Mouse (Mus musculus) neural tube, embryonic 12.5 days (tissue): Measurements from ENCODE around the gene Hc. TPM values are rescaled to one million over a fixed set of nuclear protein-coding genes. Genes with fewer than 3 reads are reported as not detected.

Experiments used
- ATAC-seq: fragments of 200-750 bp; cut with Nextera tagmentation; 2 replicates; pipeline ENCODE4 v1.8.0; 2017; ENCODE audit warnings: low read depth, mild to moderate bottlenecking, moderate TSS enrichment, moderate library complexity; ENCODE audit not compliant: low FRiP score
- H3K27ac ChIP-seq: fragments of 300-500 bp; sonication (generic); 2 replicates; pipeline ENCODE4 v1.5.1; 2016
- H3K27me3 ChIP-seq: fragments of 300-500 bp; sonication (generic); replicated peaks from 2 replicates; pipeline ENCODE4 v1.6.1; 2016; ENCODE audit warnings: mild to moderate bottlenecking
- H3K36me3 ChIP-seq: fragments of 300-500 bp; sonication (generic); 2 replicates; pipeline ENCODE4 v1.6.1; 2016; ENCODE audit warnings: mild to moderate bottlenecking
- H3K4me1 ChIP-seq: fragments of 300-500 bp; sonication (generic); 2 replicates; pipeline ENCODE4 v1.6.1; 2016
- H3K4me2 ChIP-seq: fragments of 300-500 bp; sonication (generic); replicated peaks from 2 replicates; pipeline ENCODE4 v1.6.1; 2016; ENCODE audit warnings: mild to moderate bottlenecking
- H3K4me3 ChIP-seq: fragments of 300-500 bp; sonication (generic); 2 replicates; pipeline ENCODE4 v1.5.1; 2016
- H3K9ac ChIP-seq: fragments of 300-500 bp; sonication (generic); 2 replicates; pipeline ENCODE4 v1.6.1; 2016; ENCODE audit warnings: mild to moderate bottlenecking
- H3K9me3 ChIP-seq: fragments of 300-500 bp; sonication (generic); 2 replicates; pipeline ENCODE4 v1.6.1; 2016; ENCODE audit warnings: mild to moderate bottlenecking
- WGBS: fragments of 180-500 bp; shearing (Covaris S2); methylation state at CpG from one replicate; pipeline ENCODE4 v1.1.7; 2016; 5-methylcytosine and 5-hydroxymethylcytosine counted together
- polyA plus RNA-seq: library from polyadenylated mRNA; unstranded; fragments of >200 nt; fragmentation: Nextera tagmentation; extraction: Ambion mirVana; gene quantifications from 2 replicates; pipeline ENCODE4 v1.2.1, GENCODE M21; 2016

Hc gene
- 0.14 and 0.44 TPM in 2 replicates for polyA plus RNA-seq

DNA sequence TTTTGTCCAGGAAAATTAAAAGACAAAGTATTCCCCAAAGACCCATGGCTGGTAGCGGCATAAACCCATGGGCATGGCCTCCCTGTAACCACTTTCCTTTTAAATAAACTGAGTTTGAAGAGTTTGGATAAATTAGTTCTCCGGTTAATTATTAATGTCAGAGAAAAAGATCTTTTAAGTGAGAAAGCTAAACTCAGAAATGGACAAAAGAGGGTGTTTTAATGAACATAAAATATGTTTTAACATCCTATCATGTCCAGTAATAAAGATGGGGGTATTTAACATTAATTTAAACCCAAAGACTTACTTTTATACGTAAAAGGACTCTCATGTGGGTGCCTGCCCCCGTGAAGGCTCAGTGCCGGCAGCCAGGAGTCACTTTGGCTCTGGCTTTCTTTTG, at the start of gene Hc:
Hc (minus strand) TSS at position 101 of the 400 bp plus-strand sequence.
- H3K27me3 ChIP-seq, result no peaks in the 10 kb centered on the region
- no peak for ATAC-seq
- H3K9ac ChIP-seq, result no peak within 1 kb of the TSS
- H3K4me2 ChIP-seq, result no peak within 1 kb of the TSS
- no peaks in the 10 kb centered on the region for H3K9me3 ChIP-seq
- H3K27ac ChIP-seq, result no peak within 1 kb of the TSS
- H3K4me3 ChIP-seq, result no peak within 1 kb of the TSS
- no peaks in the 10 kb centered on the region for H3K36me3 ChIP-seq
- WGBS, result 84% methylated on average over 5 of the region's 5 CpGs
- H3K4me1 ChIP-seq, result no peaks in the 10 kb centered on the region

DNA sequence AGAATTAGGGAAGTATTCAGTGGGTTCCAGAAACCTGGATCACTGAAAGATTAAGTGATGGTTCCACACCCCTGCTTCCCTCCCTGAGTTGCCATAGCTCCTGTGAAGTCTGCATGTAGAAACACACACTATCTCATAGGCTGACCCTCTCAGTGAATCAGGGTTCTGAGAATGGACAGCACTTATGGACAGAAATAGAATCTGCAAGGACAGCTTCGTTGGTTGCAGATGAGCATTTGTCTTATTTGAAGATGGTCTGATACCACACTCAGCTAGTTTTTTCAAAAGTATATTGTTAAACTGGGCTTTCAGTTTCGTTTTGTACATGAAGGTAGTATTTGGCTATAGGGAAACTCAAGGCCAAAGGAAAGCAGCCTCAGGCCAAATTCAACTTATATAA, 49.3 kb upstream of the Hc start:
- H3K9ac ChIP-seq, result no peak overlapping the region
- peak overlapping the region; percentile 22; the same call in 1 of the 2 replicates for H3K4me2 ChIP-seq
- WGBS, result 77% methylated on average over 2 of the region's 2 CpGs
- no peak for ATAC-seq
- peaks cover 4% of the 10 kb centered on the region; the same call in 1 of the 2 replicates for H3K36me3 ChIP-seq
- no peak overlapping the region for H3K4me3 ChIP-seq
- H3K9me3 ChIP-seq, result no peaks in the 10 kb centered on the region
- no peak overlapping the region for H3K27ac ChIP-seq
- peaks cover 3% of the 10 kb centered on the region; the same call in 1 of the 2 replicates for H3K4me1 ChIP-seq
- H3K27me3 ChIP-seq, result no peaks in the 10 kb centered on the region

DNA sequence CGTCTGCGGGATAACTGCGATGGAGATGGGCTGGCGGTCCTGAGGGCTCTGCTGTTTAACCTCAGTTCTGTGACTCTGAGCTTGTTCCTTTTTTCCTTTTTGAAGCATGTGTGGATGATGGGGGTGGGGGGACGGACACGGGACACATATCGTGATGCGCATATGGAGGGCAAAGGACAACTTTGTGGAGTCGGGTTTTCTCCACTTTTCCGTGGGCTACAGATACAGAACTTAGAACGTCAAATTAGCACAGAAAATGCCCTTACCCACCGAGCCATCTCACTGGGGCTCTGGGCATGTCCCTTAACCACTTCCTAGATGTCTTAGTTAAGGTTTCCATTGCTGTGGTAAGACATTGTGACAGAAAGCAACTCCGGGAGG, 48.7 kb upstream of the Hc start:
- Histone ChIP-seq H3K4me3 (peak overlapping the region; percentile 80), H3K9me3 (no peaks in the 10 kb centered on the region), H3K4me1 (peaks cover 3% of the 10 kb centered on the region; the same call in 1 of the 2 replicates), H3K27ac (peak overlapping the region; percentile 68), H3K27me3 (no peaks in the 10 kb centered on the region), H3K9ac (peak overlapping the region; percentile 78), H3K4me2 (peak overlapping the region; percentile 77), H3K36me3 (peaks cover 4% of the 10 kb centered on the region; the same call in 1 of the 2 replicates)
- 1% methylated on average over 13 of the region's 13 CpGs for WGBS
- no peak for ATAC-seq

DNA sequence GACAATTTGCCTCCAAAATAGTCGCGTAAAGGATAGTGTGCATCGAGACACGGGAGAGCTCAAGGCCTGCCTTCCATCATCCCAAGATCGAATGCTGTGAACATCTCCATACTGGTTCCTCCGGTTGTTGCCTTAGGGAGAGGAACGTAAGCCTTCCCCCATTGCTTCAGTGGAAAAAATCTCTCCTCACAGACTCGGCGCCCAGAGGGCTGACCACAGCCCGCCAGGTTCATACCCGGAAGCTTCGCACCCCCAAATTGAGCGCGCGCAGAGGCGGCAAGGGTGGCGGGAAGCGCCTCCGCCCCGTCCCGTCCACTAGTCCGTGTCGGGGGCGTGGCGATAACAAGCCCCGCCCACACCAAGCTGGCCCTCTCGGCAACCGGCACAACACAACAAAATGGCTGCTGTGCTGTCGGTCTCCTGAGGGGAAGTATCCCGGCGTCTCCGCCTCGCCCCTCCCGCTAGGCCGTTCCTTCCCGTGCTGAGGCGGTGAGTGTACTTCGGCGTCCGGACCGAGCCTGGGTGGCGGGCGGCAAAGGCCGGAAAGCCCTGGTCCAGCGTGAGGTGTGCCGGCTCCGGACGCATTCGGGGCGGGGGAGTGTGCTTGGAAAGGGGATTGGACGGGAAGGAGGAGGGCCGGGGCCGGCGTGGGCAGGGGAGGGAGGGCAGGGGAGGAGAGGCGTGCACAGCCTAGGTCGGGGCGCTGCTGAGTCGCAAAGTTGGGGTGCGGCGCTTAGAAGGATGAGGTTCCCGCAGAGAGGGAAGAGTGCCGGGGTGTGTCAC, 48.1 kb upstream of the Hc start, which contains the start of gene Cntrl:
Cntrl (plus strand) TSS at position 352 of the 783 bp plus-strand sequence.
- H3K27me3 ChIP-seq, result no peaks in the 10 kb centered on the region
- ATAC-seq, result peak; percentile 95
- no peaks in the 10 kb centered on the region for H3K9me3 ChIP-seq
- peak within 1 kb of the TSS; percentile 78 for H3K9ac ChIP-seq
- H3K36me3 ChIP-seq, result peaks cover 4% of the 10 kb centered on the region; the same call in 1 of the 2 replicates
- WGBS, result under 1% methylated on average over 60 of the region's 62 CpGs
- H3K4me2 ChIP-seq, result peak within 1 kb of the TSS; percentile 77
- H3K27ac ChIP-seq, result peak within 1 kb of the TSS; percentile 68
- H3K4me1 ChIP-seq, result peaks cover 3% of the 10 kb centered on the region; the same call in 1 of the 2 replicates
- H3K4me3 ChIP-seq, result peak within 1 kb of the TSS; percentile 80

DNA sequence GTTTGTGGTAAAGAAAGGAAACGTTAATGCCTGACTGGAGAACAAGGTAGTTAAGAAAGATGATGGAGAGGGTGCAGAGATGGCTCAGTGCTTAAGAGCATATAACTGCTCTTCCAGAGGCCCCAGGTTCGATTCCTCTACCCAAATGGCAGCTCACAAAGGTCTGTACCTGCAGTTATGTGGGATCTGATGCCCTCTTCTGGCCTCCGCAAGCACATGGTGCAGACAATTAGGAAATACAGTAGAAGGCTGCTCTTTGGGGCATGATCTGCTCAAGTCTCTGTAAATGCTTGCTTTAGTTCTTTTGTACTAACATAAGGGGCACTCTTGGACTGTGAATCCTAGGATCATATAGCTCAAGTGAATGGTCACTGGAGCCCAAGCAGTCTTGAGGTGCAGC, 47.5 kb upstream of the Hc start:
- peak; percentile 45 for ATAC-seq
- H3K36me3 ChIP-seq, result peaks cover 4% of the 10 kb centered on the region; the same call in 1 of the 2 replicates
- H3K9me3 ChIP-seq, result no peaks in the 10 kb centered on the region
- H3K27ac ChIP-seq, result no peak overlapping the region
- peaks cover 3% of the 10 kb centered on the region; the same call in 1 of the 2 replicates for H3K4me1 ChIP-seq
- peak overlapping the region; percentile 77 for H3K4me2 ChIP-seq
- peak overlapping the region; percentile 80 for H3K4me3 ChIP-seq
- H3K27me3 ChIP-seq, result no peaks in the 10 kb centered on the region
- peak overlapping the region; percentile 78 for H3K9ac ChIP-seq
- WGBS, result 48% methylated on average over 3 of the region's 3 CpGs

DNA sequence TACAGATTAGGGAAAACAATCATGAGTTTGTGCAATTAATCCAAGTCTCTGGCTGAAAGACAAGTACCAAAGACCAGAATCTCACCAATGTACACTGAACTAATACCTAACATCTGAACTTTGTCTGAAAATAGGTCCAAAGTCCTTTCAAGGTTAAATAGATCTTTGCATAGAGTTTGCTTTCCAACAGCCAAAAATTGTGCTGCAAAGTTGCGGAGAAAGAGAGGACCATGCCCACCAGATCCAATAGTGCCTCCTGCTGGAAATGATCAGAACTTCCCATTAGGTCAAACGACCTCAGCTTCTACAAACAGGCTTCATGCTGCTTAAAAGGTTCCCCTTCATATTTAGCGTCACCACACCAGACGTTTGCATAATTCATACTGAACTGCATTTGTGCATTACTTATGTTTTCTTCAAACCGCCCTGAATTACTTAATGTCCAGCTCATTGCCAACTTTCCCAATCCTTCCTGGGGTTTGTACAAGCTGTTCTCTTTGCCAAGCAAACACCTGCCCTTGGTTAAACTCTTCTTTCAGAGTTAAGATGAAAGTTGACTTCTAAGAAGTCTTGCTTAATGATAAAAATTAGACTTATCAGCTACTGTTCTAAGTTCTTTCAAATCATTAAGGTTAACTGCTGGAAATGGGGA, 46.9 kb upstream of the Hc start:
- Histone ChIP-seq H3K36me3 (no peaks in the 10 kb centered on the region), H3K4me1 (peaks cover 3% of the 10 kb centered on the region; the same call in 1 of the 2 replicates), H3K9me3 (no peaks in the 10 kb centered on the region), H3K4me3 (no peak overlapping the region), H3K27ac (no peak overlapping the region), H3K27me3 (no peaks in the 10 kb centered on the region), H3K4me2 (no peak overlapping the region), H3K9ac (no peak overlapping the region)
- WGBS, result 64% methylated on average over 5 of the region's 5 CpGs
- no peak for ATAC-seq

DNA sequence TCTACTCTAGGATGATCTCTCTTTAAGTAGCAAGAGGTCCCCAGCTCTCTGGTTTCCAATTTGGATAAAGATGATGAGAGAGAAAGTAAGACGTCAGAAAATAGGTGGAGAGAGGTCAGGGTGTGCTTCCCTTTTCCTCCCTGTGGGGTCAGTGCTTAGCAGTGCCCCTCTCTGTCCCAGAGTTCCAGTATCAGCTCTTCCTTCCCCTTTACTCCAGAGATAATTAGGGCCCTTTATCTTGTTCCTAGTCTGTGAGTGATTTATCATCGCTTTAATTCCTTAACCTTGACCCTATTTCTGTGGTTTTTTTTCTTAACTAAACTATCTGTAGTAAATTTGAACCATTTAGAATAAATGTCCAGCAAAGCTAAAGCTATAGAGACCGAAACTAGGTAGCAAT, 43.6 kb upstream of the Hc start:
- H3K9me3 ChIP-seq, result no peaks in the 10 kb centered on the region
- H3K36me3 ChIP-seq, result no peaks in the 10 kb centered on the region
- no peak for ATAC-seq
- no peaks in the 10 kb centered on the region for H3K27me3 ChIP-seq
- no peak overlapping the region for H3K27ac ChIP-seq
- H3K4me1 ChIP-seq, result peaks cover under 1% of the 10 kb centered on the region; the same call in 1 of the 2 replicates
- H3K4me3 ChIP-seq, result no peak overlapping the region
- 65% methylated on average over 3 of the region's 3 CpGs for WGBS
- H3K9ac ChIP-seq, result no peak overlapping the region
- no peak overlapping the region for H3K4me2 ChIP-seq

DNA sequence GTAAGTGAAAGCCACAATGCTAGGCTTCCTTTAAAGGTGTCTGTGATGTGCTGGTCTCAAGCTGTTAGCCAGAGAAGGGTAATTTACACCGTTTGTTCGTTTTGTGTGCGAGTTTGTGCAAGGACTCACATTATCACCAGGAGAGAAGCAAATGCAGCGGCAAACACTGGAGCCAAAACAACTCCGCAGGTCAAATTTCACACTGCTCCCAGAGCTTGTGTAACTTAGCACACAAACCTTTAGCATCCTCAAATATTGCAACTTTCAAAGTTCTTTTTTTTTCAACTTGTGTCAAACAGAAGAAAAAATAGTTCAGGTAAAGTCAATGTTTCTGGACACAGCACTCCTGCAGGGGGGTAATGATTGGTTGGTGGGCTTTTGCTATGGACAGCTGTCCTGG, 42.3 kb upstream of the Hc start:
- H3K4me3 ChIP-seq, result no peak overlapping the region
- H3K9ac ChIP-seq, result no peak overlapping the region
- H3K36me3 ChIP-seq, result no peaks in the 10 kb centered on the region
- no peak overlapping the region for H3K27ac ChIP-seq
- no peaks in the 10 kb centered on the region for H3K4me1 ChIP-seq
- 66% methylated on average over 5 of the region's 5 CpGs for WGBS
- H3K4me2 ChIP-seq, result no peak overlapping the region
- no peaks in the 10 kb centered on the region for H3K27me3 ChIP-seq
- H3K9me3 ChIP-seq, result no peaks in the 10 kb centered on the region
- no peak for ATAC-seq

DNA sequence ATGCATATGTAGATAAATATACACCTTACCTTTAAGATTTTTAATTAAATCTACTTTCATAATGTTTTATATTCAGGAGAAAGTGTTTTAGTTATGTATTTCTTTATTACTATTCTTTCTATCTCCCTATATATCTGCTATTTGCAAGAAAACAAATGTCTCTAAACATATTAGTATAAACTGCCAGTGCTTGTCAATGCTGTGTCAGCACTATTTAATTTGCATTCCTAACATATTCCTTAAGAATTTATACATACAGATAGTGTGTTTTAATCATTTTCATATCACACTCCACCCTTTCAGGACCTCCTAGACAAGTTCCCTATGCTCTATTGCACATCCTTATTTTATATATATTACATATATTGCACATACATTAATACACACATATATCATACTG, 41.5 kb upstream of the Hc start:
- Histone ChIP-seq H3K9me3 (no peaks in the 10 kb centered on the region), H3K4me2 (no peak overlapping the region), H3K36me3 (no peaks in the 10 kb centered on the region), H3K9ac (no peak overlapping the region), H3K27me3 (no peaks in the 10 kb centered on the region), H3K27ac (no peak overlapping the region), H3K4me1 (no peaks in the 10 kb centered on the region), H3K4me3 (no peak overlapping the region)
- no peak for ATAC-seq

DNA sequence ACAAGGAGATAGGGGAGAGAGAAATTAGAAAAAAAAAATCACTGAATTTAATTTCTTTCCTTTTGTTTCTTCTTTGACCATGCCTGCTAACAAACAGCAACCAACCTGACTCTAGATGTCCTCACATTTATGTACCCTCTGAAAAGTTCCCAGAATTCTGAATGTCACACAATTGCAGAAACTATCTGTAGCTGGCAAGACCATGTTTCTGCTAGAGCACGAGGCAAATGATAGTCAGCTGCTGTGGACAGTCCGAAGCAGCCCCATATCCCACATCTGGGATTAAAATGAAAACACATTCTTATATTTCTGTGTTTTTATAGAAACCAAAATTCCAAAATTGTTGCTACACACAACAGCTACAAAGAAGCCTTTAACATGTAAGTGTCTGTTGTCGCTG, 40.2 kb upstream of the Hc start, which contains the start of gene AI182371:
AI182371 (minus strand) TSS at position 101 of the 400 bp plus-strand sequence.
- H3K4me2 ChIP-seq, result no peak within 1 kb of the TSS
- 98% methylated on average over 3 of the region's 3 CpGs for WGBS
- H3K27me3 ChIP-seq, result no peaks in the 10 kb centered on the region
- no peaks in the 10 kb centered on the region for H3K4me1 ChIP-seq
- H3K36me3 ChIP-seq, result no peaks in the 10 kb centered on the region
- no peak within 1 kb of the TSS for H3K27ac ChIP-seq
- H3K4me3 ChIP-seq, result no peak within 1 kb of the TSS
- ATAC-seq, result no peak
- no peak within 1 kb of the TSS for H3K9ac ChIP-seq
- H3K9me3 ChIP-seq, result no peaks in the 10 kb centered on the region

DNA sequence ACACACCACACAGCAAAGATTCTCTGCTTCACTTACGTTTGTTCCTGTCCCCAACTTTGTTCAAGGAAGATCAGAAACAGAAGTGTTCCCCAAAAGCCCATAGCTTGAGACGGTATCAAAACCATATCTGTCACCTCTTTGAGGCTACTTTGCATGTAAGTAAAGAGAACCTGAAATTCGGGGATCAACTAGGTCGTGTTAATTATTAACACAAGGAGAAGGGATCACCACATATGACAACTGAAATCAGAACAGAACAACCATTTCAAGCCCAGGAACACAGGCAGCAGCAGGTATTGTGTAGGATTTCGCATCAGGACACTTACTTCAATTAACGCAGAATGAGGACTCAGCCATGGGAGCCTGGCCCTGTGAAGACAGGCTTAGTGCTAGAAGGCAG, 39.3 kb upstream of the Hc start:
- Histone ChIP-seq H3K4me1 (no peaks in the 10 kb centered on the region), H3K27me3 (no peaks in the 10 kb centered on the region), H3K4me2 (no peak overlapping the region), H3K4me3 (no peak overlapping the region), H3K27ac (no peak overlapping the region), H3K36me3 (no peaks in the 10 kb centered on the region), H3K9ac (no peak overlapping the region), H3K9me3 (no peaks in the 10 kb centered on the region)
- 87% methylated on average over 6 of the region's 6 CpGs for WGBS
- no peak for ATAC-seq

DNA sequence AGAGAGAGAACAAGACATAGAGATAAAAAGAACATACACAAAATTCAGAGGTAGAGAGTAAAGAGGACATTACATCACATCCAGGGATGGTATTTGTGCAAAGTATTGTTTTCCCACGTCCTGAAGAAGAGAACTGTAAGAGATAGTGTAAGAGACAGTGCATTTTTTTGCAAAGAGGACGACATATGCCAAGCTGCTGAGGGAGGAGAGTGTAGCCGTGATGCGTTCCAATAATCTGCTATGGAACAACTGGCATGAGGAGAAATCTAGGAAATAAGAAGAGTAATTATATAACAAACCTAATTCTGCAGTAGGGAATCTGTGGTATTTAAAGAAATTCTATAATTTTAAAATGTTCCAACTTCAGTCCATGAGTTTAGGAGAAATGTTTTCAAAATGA, 26.2 kb upstream of the Hc start:
- 82% methylated on average over 4 of the region's 4 CpGs for WGBS
- no peak for ATAC-seq

More for the DNA sequence above, 26.2 kb upstream of the Hc start:
- no peak overlapping the region for H3K4me2 ChIP-seq
- no peaks in the 10 kb centered on the region for H3K9me3 ChIP-seq
- H3K27ac ChIP-seq, result no peak overlapping the region
- no peak overlapping the region for H3K9ac ChIP-seq
- no peak overlapping the region for H3K4me3 ChIP-seq
- no peaks in the 10 kb centered on the region for H3K36me3 ChIP-seq
- no peaks in the 10 kb centered on the region for H3K4me1 ChIP-seq
- no peaks in the 10 kb centered on the region for H3K27me3 ChIP-seq
